Mouse (Mus musculus) CH12.LX (cell line): Measurements from ENCODE around the gene Mtfr1l. TPM values are rescaled to one million over a fixed set of nuclear protein-coding genes. Genes with fewer than 3 reads are reported as not detected.

Experiments used
- DNase-seq: peaks from one replicate; pipeline ENCODE4 v3.0.0-alpha.2; 2013; ENCODE audit errors: extremely low read depth
- H3K27ac ChIP-seq: 2 replicates; pipeline ENCODE4 v1.5.1; 2012; ENCODE audit warnings: low read depth, mild to moderate bottlenecking, control low read depth, moderate library complexity; ENCODE audit not compliant: insufficient read depth
- H3K27me3 ChIP-seq: replicated peaks from 2 replicates; pipeline ENCODE3; 2012; ENCODE audit warnings: inconsistent platforms
- H3K36me3 ChIP-seq, 2 experiments: replicated peaks in 1 of 2; 2 replicates each; pipeline versions ENCODE3 to v1.6.1; 2012; ENCODE audit warnings: inconsistent platforms in 1 of 2, low read length in 1 of 2, mild to moderate bottlenecking in 1 of 2, mixed read lengths in 1 of 2, moderate library complexity in 1 of 2; ENCODE audit not compliant: control insufficient read depth in 1 of 2, insufficient read depth in 1 of 2
- H3K4me1 ChIP-seq, 2 experiments: 2 replicates each; pipeline ENCODE4 v1.6.1; 2012; ENCODE audit warnings: inconsistent platforms in 1 of 2, moderate library complexity in 1 of 2; ENCODE audit not compliant: insufficient read depth in 2 of 2, control insufficient read depth in 1 of 2
- H3K4me2 ChIP-seq: 2 replicates; pipeline ENCODE4 v1.6.1; 2012; ENCODE audit warnings: low read depth, mild to moderate bottlenecking, control low read depth; ENCODE audit not compliant: poor library complexity, insufficient read depth, severe bottlenecking
- H3K4me3 ChIP-seq, 3 experiments: fragments of 150-350 bp in 1 of 3; sonication (generic) in 1 of 3; replicated peaks in 1 of 3; 2 replicates each; pipeline versions ENCODE3 to v1.5.1; 2011 to 2012; ENCODE audit warnings: low read depth in 2 of 3, low read length in 2 of 3, mild to moderate bottlenecking in 2 of 3, moderate library complexity in 2 of 3, control low read depth in 1 of 3, improper control_type of control experiment in 1 of 3, inconsistent platforms in 1 of 3, mixed read lengths in 1 of 3; ENCODE audit not compliant: poor library complexity in 1 of 3
- H3K79me2 ChIP-seq: replicated peaks from 2 replicates; pipeline ENCODE4 v1.6.1; 2012; ENCODE audit warnings: mild to moderate bottlenecking, moderate library complexity; ENCODE audit not compliant: control insufficient read depth, poor library complexity, insufficient read depth, severe bottlenecking; ENCODE audit errors: extremely low read depth
- H3K9ac ChIP-seq: 2 replicates; pipeline ENCODE4 v1.6.1; 2012; ENCODE audit warnings: low read depth, mild to moderate bottlenecking, control low read depth, moderate library complexity; ENCODE audit not compliant: insufficient read depth
- H3K9me3 ChIP-seq: replicated peaks from 2 replicates; pipeline ENCODE3; 2012; ENCODE audit warnings: low read length, inconsistent platforms, mixed read lengths
- CTCF ChIP-seq, 2 experiments: IDR thresholded peaks in 1 of 2; conservative IDR thresholded peaks in 1 of 2; 2 replicates each; pipeline ENCODE4 v1.5.1; 2011 to 2012; ENCODE audit warnings: low read depth in 2 of 2, low read length in 2 of 2, improper control_type of control experiment in 1 of 2, inconsistent platforms in 1 of 2, mild to moderate bottlenecking in 1 of 2, moderate library complexity in 1 of 2
- EP300 ChIP-seq: IDR thresholded peaks from 2 replicates; pipeline ENCODE4 v1.6.1; 2011; ENCODE audit warnings: low read length, improper control_type of control experiment
- GABPA ChIP-seq: IDR thresholded peaks from 2 replicates; pipeline ENCODE4 v1.6.1; 2012; ENCODE audit warnings: low read depth, low read length, improper control_type of control experiment, inconsistent platforms; ENCODE audit not compliant: insufficient replicate concordance
- MAFK ChIP-seq: IDR thresholded peaks from 2 replicates; pipeline ENCODE4 v1.6.1; 2011; ENCODE audit warnings: low read length, improper control_type of control experiment; ENCODE audit not compliant: insufficient replicate concordance
- MAZ ChIP-seq: IDR thresholded peaks from 2 replicates; pipeline ENCODE4 v1.6.1; 2012; ENCODE audit warnings: low read depth, mild to moderate bottlenecking, inconsistent platforms, low read length, improper control_type of control experiment, moderate library complexity
- MEF2A ChIP-seq: IDR thresholded peaks from 2 replicates; pipeline ENCODE4 v1.6.1; 2014; ENCODE audit warnings: low read depth, mild to moderate bottlenecking, inconsistent platforms, low read length, improper control_type of control experiment, borderline replicate concordance
- NRF1 ChIP-seq: IDR thresholded peaks from 2 replicates; pipeline ENCODE4 v1.6.1; 2014; ENCODE audit warnings: low read depth, mild to moderate bottlenecking, inconsistent platforms, low read length, improper control_type of control experiment, moderate library complexity
- RAD21 ChIP-seq: IDR thresholded peaks from 2 replicates; pipeline ENCODE4 v1.6.1; 2011; ENCODE audit warnings: low read depth, mild to moderate bottlenecking, low read length, improper control_type of control experiment, moderate library complexity
- SMC3 ChIP-seq: IDR thresholded peaks from 2 replicates; pipeline ENCODE4 v1.6.1; 2011; ENCODE audit warnings: low read depth, low read length, improper control_type of control experiment
- UBTF ChIP-seq: IDR thresholded peaks from 2 replicates; pipeline ENCODE4 v1.6.1; 2012; ENCODE audit warnings: low read depth, mild to moderate bottlenecking, inconsistent platforms, low read length, improper control_type of control experiment, moderate library complexity
- ZC3H11A ChIP-seq: IDR thresholded peaks from 2 replicates; pipeline ENCODE4 v1.6.1; 2012; ENCODE audit warnings: low read depth, mild to moderate bottlenecking, inconsistent platforms, low read length, improper control_type of control experiment
- dilution Hi-C: fragments of 300-500 bp; cut with MboI; formaldehyde crosslinking; loops from 2 replicates; pipeline ENCODE4 v1.14.3; 2020; ENCODE audit warnings: low sequenced_read_pairs; ENCODE audit not compliant: extremely low pct_unique_long_range_greater_than_20kb, extremely low pct_ligation_motif_present
- in situ Hi-C: fragments of 300-500 bp; cut with MboI; formaldehyde crosslinking; loops from 3 replicates; pipeline ENCODE4 v1.14.3; 2019; ENCODE audit warnings: low sequenced_read_pairs, low pct_ligation_motif_present, low pct_unique_long_range_greater_than_20kb, mixed read lengths
- polyA plus RNA-seq: library from polyadenylated mRNA; unstranded; fragments of >175 nt; gene quantifications from 2 replicates; pipeline ENCODE4 v1.2.1, GENCODE M21; 2012; ENCODE audit warnings: low read depth; ENCODE audit not compliant: insufficient read length
- total RNA-seq, 2 experiments: library from RNA; depleted of rRNA; stranded (reverse); fragments of 300-350 nt in 1 of 2; fragments of >200 nt in 1 of 2; gene quantifications; 2 replicates each; pipeline ENCODE4 v1.2.3; 2012 to 2014

Gene Mtfr1l
- total and polyA plus RNA-seq, 3 experiments: 16.2 to 36.5 (median 34.0) TPM

DNA sequence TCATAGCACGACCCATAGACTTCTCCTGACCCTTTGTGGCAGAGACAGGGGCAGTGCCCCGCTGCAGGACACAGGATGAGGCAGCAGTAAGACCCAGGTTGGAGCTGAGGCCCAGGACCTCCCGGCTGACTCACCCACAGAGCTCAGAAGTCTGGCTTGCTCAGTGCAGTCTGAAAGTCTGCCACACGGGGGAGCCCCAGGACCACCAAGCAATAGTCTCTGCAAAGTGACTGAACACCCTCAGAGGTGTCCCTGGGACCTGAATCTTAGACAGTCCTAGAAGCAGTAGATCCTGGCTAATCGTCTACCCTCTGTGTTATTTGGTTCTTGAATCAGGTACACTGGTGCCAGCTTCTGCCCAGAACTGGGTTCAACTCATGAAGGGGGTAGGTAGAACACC is 8.1 kb upstream of the Mtfr1l start:
- TF ChIP-seq MAZ (no peak), SMC3 (peak; percentile 86), RAD21 (peak; percentile 89), CTCF (conservative IDR thresholded peaks at IDR 0.05 in 1 of 2, IDR thresholded peaks at IDR 0.05 in 1 of 2; ENCODE audit: low read depth in 2 of 2, low read length in 2 of 2) (peak; percentile 66 to 90), ZC3H11A (0 out of 2 replicates have a peak, but pooled peaks have one; percentile 31)
- no peak overlapping the region for H3K27ac ChIP-seq
- dilution Hi-C loops: no loop called here
- H3K4me3 ChIP-seq: no peak overlapping the region
- no peaks in the 10 kb centered on the region for H3K9me3 ChIP-seq
- DNase-seq: peak; percentile 85
- H3K79me2 ChIP-seq: no peaks in the 10 kb centered on the region
- in situ Hi-C loops: loop anchor here (5.0 to 10.0 kb wide), 2 partner anchors 169 to 252 kb away; no protein-coding TSS in a partner anchor
- no peak overlapping the region for H3K4me2 ChIP-seq
- no peak overlapping the region for H3K9ac ChIP-seq
- peaks cover 12% of the 10 kb centered on the region for H3K27me3 ChIP-seq
- H3K4me1 ChIP-seq: peaks cover 0 to 5% of the 10 kb centered on the region in 2 experiments; a peak in 1 of 4 replicates
- H3K36me3 ChIP-seq: no peaks in the 10 kb centered on the region

DNA sequence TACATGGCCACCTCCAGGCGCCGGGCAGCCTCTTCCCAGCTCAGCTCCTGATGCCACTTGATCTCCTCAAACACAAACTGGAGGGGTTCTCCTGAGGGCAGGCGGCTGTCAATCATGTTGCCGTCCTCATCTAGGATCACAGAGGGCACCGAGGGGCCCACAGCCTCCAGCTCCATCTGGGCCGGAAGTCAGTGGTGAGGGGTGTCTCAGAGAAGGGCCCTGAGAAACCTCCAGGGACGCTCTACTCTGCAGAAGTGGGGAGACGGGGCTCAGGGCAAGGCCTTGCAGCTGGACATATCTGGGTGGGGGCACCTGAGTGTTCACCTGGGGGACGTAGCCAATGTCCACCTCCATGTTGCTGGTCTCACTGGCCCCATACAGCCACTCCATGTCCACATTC is 7.5 kb upstream of the Mtfr1l start:
- in situ Hi-C loops (loop anchor here (5.0 to 10.0 kb wide), 2 partner anchors 170 to 252 kb away; no protein-coding TSS in a partner anchor), dilution Hi-C loops (no loop called here)
- Histone ChIP-seq H3K27me3 (peaks cover 17% of the 10 kb centered on the region), H3K9me3 (no peaks in the 10 kb centered on the region), H3K36me3 (no peaks in the 10 kb centered on the region), H3K79me2 (no peaks in the 10 kb centered on the region), H3K4me2 (no peak overlapping the region), H3K27ac (no peak overlapping the region), H3K4me3 (no peak overlapping the region), H3K9ac (no peak overlapping the region), H3K4me1 (no peaks in the 10 kb centered on the region)
- TF ChIP-seq EP300: no peak
- TF ChIP-seq NRF1: no peak
- TF ChIP-seq MAFK: no peak
- no peak for DNase-seq

DNA sequence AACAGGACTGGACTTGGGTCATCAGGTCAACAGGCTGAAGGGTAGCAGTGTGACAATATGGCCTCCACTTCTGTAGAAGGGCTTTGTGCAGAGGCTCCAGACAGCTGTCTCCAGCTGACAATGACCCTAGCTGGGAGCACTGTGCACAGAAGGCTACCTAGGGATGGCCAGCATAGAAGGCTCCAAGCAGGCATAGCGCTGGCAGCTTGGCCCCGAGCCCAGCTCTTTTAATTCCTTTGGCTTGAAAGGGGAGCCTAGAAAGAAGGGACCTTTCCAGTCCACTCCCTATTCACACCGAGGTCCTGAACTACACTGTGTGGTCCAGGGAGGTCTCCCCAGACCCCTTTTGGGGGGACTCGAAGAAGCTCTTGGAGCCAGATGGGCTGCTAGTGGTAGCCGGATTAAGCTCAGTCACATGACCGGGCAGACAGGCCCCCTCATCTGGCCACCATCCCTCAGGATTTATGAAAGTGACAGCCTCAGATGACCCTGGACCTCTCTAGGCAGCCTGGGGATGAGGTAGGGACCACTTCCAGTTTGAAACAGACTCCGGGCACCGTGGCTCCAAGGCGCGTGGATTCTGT is 3.9 kb upstream of the Mtfr1l start:
- in situ Hi-C loops: no loop called here
- no peak for DNase-seq
- Histone ChIP-seq H3K9me3 (no peaks in the 10 kb centered on the region), H3K4me2 (no peak overlapping the region), H3K27me3 (peaks cover 22% of the 10 kb centered on the region), H3K79me2 (no peaks in the 10 kb centered on the region), H3K9ac (no peak overlapping the region), H3K4me1 (peaks cover 0 to 8% of the 10 kb centered on the region in 2 experiments; a peak in 3 of 4 replicates), H3K4me3 (no peak overlapping the region), H3K27ac (no peak overlapping the region), H3K36me3 (no peaks in the 10 kb centered on the region)
- dilution Hi-C loops: no loop called here
- TF ChIP-seq UBTF: no peak
- no peak for TF ChIP-seq GABPA
- no peak for TF ChIP-seq MEF2A
